Mouse (Mus musculus): ENCODE results near the gene Esrrb.

- TF ChIP-seq CTCF (IDR thresholded peaks at IDR 0.05; ENCODE audit: low read depth, low read length) (no peak), POLR2A (IDR thresholded peaks at IDR 0.05; ENCODE audit: borderline replicate concordance, low read depth, low read length) (no peak)
Measured at GRCm38 (mm10) chr12:86537799-86538198, 176.9 kb downstream of the Esrrb start.

Data from bone marrow macrophage, adult 2 months (primary cell).